Mouse (Mus musculus) CD8-positive naive resting alpha-beta T cell, adult 2 months (primary cell): ENCODE results near the gene Ank.

Experiments used
- DNase-seq, 2 experiments: peaks; one replicate each; pipeline ENCODE4 v3.0.0; 2022; ENCODE audit warnings: low read depth in 2 of 2, low spot score in 2 of 2

Ank gene

DNA sequence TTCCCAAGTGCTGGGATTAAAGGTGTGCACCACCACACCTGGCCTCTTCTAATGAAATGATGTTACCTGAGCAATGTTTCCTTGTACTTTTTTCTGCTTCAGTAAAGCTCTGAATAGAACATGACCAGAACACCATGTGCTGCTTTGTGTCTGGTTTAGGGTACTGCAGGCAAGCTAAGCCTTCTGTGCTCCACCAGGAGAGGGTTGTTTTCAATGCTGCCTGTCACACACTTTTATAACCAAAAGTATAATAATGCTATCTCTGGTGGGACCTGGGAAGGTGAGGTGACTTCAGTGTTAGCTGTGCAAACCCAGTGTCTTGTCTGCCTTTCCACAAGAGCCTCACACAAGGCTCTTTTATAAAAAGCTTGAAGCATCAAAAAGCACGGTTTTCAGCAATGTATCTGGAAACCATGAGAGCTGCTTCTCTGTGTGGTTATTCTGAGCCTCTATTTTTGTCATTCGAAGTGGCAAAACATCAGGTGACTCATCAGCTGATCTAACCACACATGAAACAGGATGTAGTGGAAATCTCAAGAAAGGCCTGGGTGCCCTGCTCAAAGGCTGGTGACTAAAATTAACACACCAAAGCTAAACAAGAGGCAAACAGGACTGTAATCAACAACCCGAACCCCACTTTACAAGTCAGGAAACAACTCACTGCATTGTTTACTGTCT lies 130.1 kb downstream of the Ank start:
- DNase-seq = peak; percentile 80 to 88

DNA sequence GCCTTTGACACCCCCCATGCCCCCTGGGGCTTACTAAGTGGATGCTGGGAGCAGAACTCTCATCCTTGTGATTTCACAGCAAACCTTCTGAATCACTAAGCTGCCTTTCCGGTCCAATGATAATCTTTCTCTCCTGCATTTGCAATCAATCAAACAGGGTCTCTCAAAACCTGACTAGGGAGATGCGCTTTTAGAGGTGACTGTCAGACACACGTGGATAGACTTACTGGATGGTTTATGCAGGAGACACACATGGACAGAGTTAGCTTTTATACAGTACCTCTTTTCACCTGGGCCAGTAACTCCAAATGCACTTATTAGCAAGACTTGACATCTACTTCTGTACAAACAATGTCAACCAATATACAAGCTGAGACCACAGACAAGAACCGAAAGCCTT lies 131.0 kb downstream of the Ank start:
- no peak for DNase-seq

DNA sequence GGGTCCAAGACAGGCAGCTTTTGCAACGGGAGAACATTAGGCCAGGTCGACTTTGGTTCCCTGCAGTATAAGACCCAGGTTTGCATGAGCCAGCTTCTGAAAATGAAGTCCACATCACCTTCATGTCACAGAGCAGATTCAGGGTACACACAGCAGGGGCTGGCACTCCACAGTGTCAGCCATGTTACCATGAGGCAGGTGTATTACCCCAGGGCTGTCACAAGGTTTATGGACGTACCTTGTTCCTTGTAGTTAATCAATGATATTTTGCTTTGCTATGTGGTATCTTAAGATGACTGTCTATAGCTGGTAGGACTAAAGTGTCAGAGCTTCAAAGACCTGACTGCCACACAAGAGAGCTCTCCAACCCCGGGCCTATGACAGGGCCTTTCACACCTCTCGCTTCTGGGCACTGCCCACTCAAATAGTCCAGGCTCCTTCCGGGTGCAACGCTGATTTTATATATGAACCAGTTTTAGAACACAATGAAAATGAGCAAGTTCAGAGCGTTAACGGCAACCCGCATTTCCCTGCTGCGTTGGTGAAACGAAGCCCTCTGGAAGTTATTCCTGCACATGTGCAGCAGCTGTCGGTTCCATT lies 132.4 kb downstream of the Ank start:
- DNase-seq = no peak

DNA sequence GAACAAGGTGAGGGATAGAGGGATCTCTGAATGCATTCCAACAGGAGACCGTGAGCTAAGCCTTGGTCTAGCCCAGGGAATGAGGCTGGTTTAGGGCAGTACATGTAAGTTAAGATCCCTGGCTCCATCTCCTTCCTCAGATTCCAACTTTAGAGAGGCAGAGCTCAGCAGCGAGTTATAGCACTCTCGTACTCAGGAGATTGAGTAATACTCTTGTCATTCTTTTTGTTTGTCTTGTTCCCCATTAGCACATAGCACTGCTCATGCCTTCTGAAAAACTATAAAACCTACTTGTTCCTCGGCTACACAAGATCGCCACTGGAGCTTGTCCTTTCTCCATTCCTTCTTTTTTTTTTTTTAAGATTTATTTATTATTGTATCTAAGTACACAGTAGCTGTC lies 134.0 kb downstream of the Ank start:
- no peak for DNase-seq

DNA sequence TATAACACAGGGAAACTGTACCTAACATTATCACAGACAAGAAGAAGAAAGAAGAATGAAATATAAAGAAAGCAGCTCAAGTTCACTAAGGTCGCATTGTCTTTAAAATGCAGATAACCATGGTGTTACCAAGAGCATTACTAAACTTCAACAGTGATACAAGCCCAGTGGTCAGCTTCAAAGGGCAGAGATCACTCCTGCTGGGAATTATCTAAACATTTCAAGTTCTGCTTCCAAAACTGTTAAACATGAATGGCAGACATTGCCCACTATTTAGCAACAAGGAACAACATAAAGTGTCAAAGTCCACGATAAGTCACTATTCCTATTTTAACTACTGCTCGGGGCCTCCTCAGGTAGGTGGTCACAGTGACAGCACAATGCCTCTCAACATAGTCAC lies 138.1 kb downstream of the Ank start:
- DNase-seq = no peak

DNA sequence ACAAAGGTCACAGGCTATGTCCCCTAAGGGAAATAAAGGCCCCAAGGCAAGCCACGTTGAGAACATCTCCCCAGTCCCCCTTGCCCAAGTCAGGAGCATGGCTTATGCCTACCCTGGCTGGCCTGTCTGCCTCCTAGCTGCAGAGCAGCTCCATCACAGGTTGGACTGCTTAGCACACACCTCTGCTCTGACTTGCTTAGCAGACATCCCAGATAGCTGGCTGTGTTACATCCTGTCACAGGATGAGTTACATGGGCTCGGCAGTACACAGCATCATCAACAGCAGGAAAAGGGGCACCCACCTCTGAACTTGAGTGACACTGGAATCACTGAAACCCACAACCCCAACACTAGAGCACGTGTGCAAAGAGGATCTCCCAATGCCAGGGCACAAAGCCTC lies 138.8 kb downstream of the Ank start:
- peak in 1 of 2 experiments; percentile 38 for DNase-seq

DNA sequence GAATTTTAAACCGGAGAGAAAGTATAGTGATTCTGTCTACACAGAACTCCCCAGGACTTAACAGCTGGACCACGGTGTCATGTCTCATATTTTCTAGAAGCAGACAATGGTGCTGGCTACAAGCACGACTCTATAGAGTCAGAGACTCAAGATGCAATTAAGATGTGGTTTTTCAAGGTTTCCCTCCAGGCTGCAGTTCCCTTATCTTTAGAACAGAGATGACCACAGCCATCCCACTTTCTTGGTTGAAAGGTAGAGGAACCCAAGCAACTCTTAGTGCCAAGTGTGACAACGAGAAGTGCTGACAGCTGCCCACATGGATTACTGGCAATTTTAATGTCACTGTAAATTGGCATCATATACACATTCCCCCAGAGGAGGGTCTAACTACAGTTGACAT lies 143.1 kb downstream of the Ank start:
- no peak for DNase-seq

DNA sequence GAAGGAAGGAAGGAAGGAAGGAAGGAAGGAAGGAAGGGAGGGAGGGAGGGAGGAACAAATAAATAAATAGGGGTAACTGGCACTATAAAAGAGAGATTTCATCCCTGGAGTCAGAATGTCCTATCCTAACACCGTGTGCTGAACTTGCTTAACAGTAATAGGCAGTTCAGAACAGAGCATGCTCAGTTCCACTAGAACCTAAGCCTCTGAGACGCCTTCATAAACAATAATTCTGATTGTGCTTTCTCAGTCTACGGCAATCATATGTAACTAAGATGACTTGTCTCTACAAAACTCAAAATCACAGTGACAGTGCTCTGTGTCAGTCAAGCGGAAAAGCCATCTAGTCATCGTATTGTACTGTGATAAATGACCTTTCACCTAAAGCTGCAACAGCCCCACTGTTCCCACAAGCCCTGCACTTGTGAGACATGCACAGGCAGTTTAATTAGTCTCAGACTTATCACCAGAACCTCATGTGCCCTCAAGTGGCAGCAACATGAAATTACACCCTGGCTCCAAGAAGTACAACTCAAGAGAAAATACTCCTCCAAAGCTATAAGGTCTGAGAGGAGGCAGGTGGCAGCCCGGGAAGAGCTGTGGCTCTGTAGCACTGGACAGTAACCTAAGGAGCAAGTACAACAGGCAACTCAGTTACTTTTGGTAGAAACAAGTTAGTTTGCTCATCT lies 146.2 kb downstream of the Ank start:
- DNase-seq = peak; percentile 53 to 69

DNA sequence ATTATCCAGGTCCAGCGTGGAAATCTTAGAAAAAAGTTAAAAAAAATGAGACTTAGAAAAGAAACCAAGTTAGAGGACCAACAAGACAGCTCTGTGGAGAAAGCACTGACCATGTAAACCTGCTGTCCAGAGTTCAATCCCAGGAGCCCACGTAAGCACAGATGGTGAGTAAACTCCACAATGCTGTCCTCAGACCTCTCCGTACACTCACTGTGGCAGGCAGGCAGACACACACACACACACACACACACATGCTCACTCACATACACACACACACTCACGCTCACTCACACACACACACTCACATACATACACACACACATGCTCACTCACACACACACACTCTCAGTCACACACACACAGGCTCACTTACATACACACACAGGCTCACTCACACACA lies 146.8 kb downstream of the Ank start:
- DNase-seq = no peak

DNA sequence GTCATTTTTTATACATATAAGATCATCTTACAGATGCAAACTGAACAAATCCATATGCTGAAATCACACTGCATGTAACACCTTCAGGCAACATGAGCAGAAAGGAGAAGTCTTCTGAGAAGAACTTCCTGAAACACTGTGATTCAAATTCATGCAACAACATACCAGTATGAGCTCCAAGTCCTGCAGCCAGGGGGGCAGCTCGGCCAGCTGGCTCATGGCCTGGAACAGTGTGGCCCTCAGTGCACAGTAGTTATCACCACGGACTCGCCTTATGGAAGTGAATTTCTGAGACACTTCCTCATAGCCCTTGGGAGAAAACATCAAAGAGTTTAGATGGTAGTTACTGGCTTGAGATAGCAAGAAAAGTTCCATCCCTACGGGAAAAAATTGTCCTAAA lies 149.7 kb downstream of the Ank start:
- DNase-seq = no peak

DNA sequence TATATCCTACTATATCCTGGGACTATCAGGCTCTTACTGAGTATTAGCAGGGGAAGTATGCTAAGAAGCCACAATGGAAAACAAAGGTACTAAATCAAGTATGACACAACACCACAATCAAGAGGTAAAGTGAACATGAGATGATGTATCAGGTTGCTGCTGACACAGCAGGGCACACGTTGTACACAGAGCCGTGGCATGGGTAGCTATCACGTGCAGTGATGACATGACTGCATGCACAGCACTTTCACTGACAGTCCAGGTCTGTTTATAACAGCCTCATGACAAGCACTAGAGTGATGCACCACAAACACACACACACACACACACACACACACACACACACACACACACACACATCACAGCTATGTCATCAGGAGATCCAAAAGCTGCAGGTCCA lies 150.8 kb downstream of the Ank start:
- DNase-seq = no peak

DNA sequence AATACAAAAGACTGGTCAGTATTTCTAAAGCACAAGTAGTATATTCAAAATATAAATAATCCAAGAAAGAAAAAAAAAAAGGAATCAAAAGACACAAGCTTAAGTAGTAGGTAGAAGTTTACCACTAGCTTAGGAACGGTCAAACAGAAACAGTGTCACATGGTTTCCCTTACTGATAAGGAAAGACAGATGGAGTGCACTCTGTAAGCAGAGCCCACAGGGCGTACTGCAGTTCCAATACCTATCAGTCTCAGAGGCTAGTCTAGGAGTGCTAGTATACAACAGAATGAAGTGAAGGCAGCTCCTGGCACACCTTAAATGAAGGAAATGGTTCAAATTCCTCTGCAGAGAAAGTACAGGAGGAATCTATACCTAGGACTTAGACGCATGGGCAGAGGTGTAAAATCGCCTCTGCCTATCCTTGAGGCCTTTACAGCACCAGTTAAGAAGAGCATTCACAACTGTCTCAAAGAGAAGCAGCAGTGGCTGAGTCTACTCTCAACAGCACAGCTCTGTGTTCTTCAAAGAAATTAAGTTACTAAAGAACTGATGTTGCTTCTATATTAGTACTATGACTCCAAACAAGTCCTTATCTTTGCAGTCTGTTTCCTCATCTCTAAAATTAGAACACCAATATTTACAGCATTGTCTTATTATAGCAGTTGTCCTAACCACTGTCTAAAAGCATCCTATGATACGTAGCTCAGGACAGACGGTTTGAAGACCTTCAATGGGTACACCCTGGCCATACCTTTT lies 152.5 kb downstream of the Ank start:
- no peak for DNase-seq

DNA sequence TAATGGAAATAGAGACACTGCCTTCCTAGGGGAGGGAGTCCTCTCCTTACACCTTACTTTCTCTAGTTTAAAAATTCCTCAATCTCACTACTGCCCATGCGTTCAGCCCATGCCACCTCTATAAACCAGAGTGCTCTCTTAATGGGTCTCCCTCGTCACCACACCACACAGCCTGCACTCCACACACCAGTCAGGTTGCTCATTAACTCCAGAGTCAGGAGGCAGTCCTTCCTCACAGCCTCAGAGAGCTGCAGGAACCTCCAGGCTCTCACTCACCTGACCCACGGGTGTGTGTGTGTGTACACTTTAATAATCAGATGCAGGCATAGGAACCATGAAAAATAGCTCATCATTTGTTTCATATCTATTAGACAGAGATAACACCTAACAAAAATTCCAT lies 153.2 kb downstream of the Ank start:
- no peak for DNase-seq

DNA sequence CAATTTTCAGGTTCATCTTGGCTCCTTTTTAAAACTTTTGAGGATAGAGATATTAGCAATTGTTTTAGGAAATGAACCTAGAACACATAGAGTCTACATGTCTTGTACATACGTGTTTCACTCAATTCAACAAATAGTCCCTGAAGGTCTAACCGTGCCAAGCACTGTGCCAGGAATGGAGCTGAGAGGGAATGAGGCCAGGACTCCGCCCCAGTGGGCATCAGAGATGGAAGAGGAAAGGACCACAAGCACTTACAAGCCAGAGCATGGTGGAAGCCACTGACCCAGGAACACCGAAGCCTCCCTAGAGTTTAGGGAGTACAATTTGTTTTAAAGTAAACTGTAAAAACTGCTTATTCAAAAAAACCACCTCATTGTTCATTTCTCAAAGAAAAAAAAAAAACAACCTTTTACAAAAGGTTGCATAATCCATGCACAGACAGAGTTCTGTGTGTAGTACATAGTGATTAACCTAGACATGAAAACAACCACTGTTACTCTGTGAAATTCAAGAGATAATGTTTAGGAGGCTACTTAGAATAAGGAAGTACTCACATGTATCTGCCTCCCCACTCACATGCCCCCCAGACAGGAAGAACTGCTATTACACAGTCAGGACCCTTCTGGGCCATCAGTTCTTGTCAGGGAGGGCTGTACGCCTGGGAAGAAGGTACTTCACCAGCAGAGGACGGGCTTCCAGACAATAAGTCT lies 154.2 kb downstream of the Ank start:
- no peak for DNase-seq

DNA sequence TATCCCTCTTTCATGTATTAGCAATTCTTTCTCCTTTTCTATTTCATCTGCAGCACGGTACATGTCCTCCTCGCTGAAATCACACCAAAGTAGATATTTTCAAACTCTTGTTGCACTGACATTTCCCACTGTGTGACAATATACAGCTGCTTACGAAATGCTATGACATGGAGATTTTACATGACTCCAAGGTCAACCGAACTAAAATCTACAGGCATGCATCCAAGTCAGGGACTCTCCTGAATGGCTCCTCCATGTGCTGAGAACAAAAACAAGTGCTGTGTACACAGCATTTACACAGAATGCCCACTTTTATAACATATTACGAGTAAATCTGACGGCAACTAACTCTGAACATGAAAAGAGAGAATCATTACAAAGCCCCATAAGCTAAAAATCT lies 156.8 kb downstream of the Ank start:
- no peak for DNase-seq

DNA sequence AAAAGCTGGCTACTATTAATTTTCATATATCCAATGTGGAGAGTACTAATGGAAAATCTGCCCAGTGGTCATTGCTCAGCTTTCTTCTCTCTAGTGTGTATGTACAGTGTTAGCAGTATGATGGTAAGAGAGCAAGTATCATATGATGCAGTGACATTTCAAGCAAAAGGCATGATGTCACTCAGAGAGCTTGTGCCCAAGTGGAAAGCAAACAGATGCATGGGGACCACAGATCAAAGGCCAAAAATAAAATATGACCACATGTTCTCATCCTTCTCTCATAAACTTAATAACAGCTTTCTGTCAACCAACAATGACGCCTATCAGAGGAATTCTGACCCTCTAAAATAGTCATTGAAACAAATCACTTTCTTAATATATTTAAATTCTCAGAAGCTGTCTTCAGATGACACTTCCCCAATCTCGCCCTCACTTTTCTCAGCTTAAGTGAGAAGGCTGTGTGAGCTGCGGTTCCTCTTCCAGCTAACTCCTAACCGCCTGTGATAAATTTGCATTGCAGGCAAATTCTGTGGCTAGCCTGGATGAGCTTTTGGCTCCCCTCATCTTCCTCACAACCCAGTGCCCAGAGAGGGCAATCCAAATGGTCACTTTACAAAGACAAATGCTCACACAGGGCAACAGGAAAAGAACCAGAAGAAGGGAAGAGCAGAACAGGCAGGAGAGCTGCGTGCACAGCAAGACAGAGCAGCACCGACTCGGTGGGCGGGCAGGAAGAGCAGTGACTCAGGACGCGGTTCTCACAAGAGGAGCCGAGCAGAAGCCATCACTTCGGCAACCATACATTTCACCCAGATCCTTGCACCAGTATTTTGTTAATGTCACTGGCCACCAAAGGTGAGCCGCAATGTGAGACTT lies 158.8 kb downstream of the Ank start:
- no peak for DNase-seq

DNA sequence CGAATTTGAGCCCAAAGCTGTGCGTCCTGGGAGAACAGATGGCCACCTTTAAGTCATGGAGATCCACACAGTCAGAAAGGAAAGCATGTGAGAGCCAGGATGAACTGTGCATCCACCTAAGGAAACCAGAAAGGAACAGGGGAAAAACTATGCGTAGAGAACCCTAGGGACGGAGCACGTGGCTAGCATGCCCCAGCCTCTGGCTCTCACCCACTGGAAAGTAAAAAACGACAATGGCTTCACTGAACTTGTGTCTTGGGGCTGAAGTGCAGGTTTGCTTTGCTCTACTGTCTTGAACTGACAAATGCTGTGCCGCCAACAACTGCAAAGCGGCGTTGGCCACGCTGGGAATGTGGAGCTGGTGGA lies 159.4 kb downstream of the Ank start:
- no peak for DNase-seq

DNA sequence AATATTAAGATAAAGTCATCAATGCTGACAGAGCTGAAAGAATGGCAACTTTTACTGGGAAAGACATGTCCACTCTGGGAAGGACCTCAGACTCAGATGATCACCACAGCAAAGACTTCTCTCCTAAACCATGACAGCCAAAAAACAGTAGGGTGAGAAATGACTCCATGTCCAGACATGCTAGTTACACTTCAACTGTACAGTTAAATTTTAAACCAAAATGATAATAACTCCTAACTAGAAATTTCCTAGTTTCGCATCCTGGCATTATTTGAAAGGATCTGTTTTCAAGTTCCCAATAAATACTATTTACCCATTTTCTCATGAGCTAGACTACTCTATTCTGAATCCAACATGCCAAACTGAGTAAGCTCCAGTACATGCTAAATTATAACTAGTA lies 159.8 kb downstream of the Ank start:
- DNase-seq = no peak

DNA sequence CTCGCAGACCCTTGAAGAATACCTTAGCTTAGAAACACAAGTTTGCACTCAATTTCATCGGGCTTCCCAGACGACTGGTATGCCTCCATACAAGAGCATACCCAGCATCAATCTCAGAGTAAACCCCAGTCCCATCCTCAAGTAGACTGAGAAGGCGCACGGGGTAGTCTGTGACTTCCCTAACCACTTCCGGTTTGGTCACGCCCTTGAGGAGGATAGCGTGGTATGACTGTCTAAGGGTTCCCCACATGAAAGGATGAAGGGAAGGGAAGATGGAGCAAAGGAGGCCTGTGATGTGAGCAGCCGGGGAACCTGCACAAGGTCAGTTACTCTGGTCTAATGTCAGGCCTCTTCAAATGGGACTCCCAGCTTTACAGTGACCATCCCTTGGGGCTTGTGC lies 161.3 kb downstream of the Ank start:
- DNase-seq = peak; percentile 41 to 58

DNA sequence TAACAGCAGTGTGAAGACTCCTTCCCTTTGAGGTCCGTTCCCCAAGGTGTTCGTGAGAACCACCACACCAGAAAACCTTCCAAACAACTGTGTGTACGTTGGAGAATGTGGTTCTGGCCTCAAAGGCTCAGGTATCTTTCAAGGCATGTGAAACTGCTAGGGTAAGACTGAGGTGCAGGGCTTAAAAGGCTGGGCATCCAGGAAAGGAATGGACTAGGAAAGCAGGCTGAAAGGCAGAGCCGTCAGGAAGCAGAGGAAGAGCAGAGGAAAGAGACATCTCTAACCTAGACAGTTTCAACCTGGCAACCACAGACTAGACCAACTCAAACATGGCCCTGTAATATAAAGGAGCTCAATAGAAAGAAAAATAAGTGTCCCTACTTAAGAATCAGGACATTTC lies 162.6 kb downstream of the Ank start:
- DNase-seq = no peak
